Mouse (Mus musculus) limb, embryonic 10.5 days (tissue): ENCODE measurements at regions not wholly inside any gene's neighbourhood (a gene's known extent, or its start where the extent isn't known, plus 50 kb on each side); places are given as distances from the start of the nearest gene placed in this dataset.

Source experiments
- DNase-seq: peaks from one replicate; pipeline ENCODE4 v3.0.0-alpha.2; 2017; ENCODE audit warnings: low spot score
- H3K27ac ChIP-seq: fragments of 300-500 bp; sonication (generic); 2 replicates; pipeline ENCODE4 v1.5.1; 2016; ENCODE audit warnings: mild to moderate bottlenecking
- H3K27me3 ChIP-seq: fragments of 300-500 bp; sonication (generic); 2 replicates; pipeline ENCODE4 v1.6.1; 2016; ENCODE audit warnings: low read depth, mild to moderate bottlenecking; ENCODE audit not compliant: poor library complexity, severe bottlenecking
- H3K36me3 ChIP-seq: fragments of 300-500 bp; sonication (generic); 2 replicates; pipeline ENCODE4 v1.6.1; 2016; ENCODE audit warnings: mild to moderate bottlenecking, moderate library complexity
- H3K4me1 ChIP-seq: fragments of 300-500 bp; sonication (generic); 2 replicates; pipeline ENCODE4 v1.6.1; 2016
- H3K4me3 ChIP-seq: fragments of 300-500 bp; sonication (generic); 2 replicates; pipeline ENCODE4 v1.5.1; 2016; ENCODE audit warnings: mild to moderate bottlenecking, moderate library complexity
- H3K9me3 ChIP-seq: fragments of 300-500 bp; sonication (generic); replicated peaks from 2 replicates; pipeline ENCODE4 v1.6.1; 2016; ENCODE audit warnings: mild to moderate bottlenecking
- WGBS: fragments of 180-500 bp; shearing (Covaris S2); methylation state at CpG from one replicate; pipeline ENCODE4 v1.1.7; 2016; 5-methylcytosine and 5-hydroxymethylcytosine counted together

- Histone ChIP-seq H3K27me3 (no peaks in the 10 kb centered on the region), H3K4me1 (peaks cover 23% of the 10 kb centered on the region), H3K27ac (peak overlapping the region; percentile 75), H3K4me3 (no peak overlapping the region), H3K9me3 (no peaks in the 10 kb centered on the region), H3K36me3 (no peaks in the 10 kb centered on the region)
- WGBS: 35% methylated on average over 15 of the region's 15 CpGs
- peak; percentile 52 for DNase-seq
These were observed 648.5 kb downstream of the Epha4 start for GRCm38 (mm10) chr1:76866304-76866968.

- Histone ChIP-seq H3K4me1 (peaks cover 19% of the 10 kb centered on the region), H3K9me3 (no peaks in the 10 kb centered on the region), H3K4me3 (no peak overlapping the region), H3K27ac (no peak overlapping the region; the same call in 1 of the 2 replicates), H3K36me3 (no peaks in the 10 kb centered on the region), H3K27me3 (no peaks in the 10 kb centered on the region)
- DNase-seq: no peak
- 89% methylated on average over 4 of the region's 4 CpGs for WGBS
These were observed 641.7 kb downstream of the Epha4 start for GRCm38 (mm10) chr1:76873207-76873606.

- H3K36me3 ChIP-seq: no peaks in the 10 kb centered on the region
- 75% methylated on average over 6 of the region's 6 CpGs for WGBS
- DNase-seq: no peak
These were observed 634.6 kb downstream of the Epha4 start for GRCm38 (mm10) chr1:76880111-76880782.

GRCm38 (mm10) chr1:76880783-76881145 is 634.1 kb downstream of the Epha4 start:
- Histone ChIP-seq H3K4me1 (peaks cover 6% of the 10 kb centered on the region; the same call in 1 of the 2 replicates), H3K36me3 (no peaks in the 10 kb centered on the region), H3K27me3 (no peaks in the 10 kb centered on the region), H3K4me3 (no peak overlapping the region), H3K9me3 (no peaks in the 10 kb centered on the region), H3K27ac (no peak overlapping the region)
- WGBS: 44% methylated on average over 4 of the region's 4 CpGs
- no peak for DNase-seq

More at GRCm38 (mm10) chr1:76880111-76880782, 634.6 kb downstream of the Epha4 start:
- Histone ChIP-seq H3K4me3 (no peak overlapping the region), H3K27me3 (no peaks in the 10 kb centered on the region), H3K9me3 (no peaks in the 10 kb centered on the region), H3K27ac (no peak overlapping the region), H3K4me1 (peaks cover 6% of the 10 kb centered on the region; the same call in 1 of the 2 replicates)

- no peaks in the 10 kb centered on the region for H3K9me3 ChIP-seq
- H3K27me3 ChIP-seq: no peaks in the 10 kb centered on the region
- peak; percentile 54 for DNase-seq
- peak overlapping the region; percentile 8; the same call in 1 of the 2 replicates for H3K4me3 ChIP-seq
- peaks cover 33% of the 10 kb centered on the region for H3K4me1 ChIP-seq
- peak overlapping the region; percentile 84 for H3K27ac ChIP-seq
- WGBS: 42% methylated on average over 17 of the region's 17 CpGs
- H3K36me3 ChIP-seq: no peaks in the 10 kb centered on the region
These were observed 618.6 kb downstream of the Epha4 start for GRCm38 (mm10) chr1:76896152-76896864.

GRCm38 (mm10) chr1:76897431-76897830 is 617.5 kb downstream of the Epha4 start:
- 70% methylated on average over 7 of the region's 7 CpGs for WGBS
- DNase-seq: no peak

GRCm38 (mm10) chr1:76911472-76911871 is 603.4 kb downstream of the Epha4 start:
- 92% methylated on average over 3 of the region's 3 CpGs for WGBS
- peaks cover 26% of the 10 kb centered on the region for H3K4me1 ChIP-seq
- H3K27me3 ChIP-seq: no peaks in the 10 kb centered on the region
- no peaks in the 10 kb centered on the region for H3K9me3 ChIP-seq
- H3K27ac ChIP-seq: no peak overlapping the region
- H3K4me3 ChIP-seq: no peak overlapping the region
- H3K36me3 ChIP-seq: no peaks in the 10 kb centered on the region
- DNase-seq: no peak

More at GRCm38 (mm10) chr1:76897431-76897830, 617.5 kb downstream of the Epha4 start:
- Histone ChIP-seq H3K4me1 (peaks cover 33% of the 10 kb centered on the region), H3K4me3 (no peak overlapping the region), H3K27ac (peak overlapping the region; percentile 84), H3K36me3 (no peaks in the 10 kb centered on the region), H3K9me3 (no peaks in the 10 kb centered on the region), H3K27me3 (no peaks in the 10 kb centered on the region)

GRCm38 (mm10) chr1:76919541-76919940 is 595.3 kb downstream of the Epha4 start:
- Histone ChIP-seq H3K4me3 (no peak overlapping the region), H3K27me3 (no peaks in the 10 kb centered on the region), H3K9me3 (no peaks in the 10 kb centered on the region), H3K27ac (no peak overlapping the region), H3K4me1 (peaks cover 7% of the 10 kb centered on the region; the same call in 1 of the 2 replicates), H3K36me3 (no peaks in the 10 kb centered on the region)
- 28% methylated on average over 2 of the region's 2 CpGs for WGBS
- DNase-seq: no peak

- no peaks in the 10 kb centered on the region for H3K27me3 ChIP-seq
These were observed 594.3 kb downstream of the Epha4 start for GRCm38 (mm10) chr1:76920634-76921033.

GRCm38 (mm10) chr1:76927041-76927440 is 587.8 kb downstream of the Epha4 start:
- H3K27me3 ChIP-seq: no peaks in the 10 kb centered on the region
- 93% methylated on average over 5 of the region's 5 CpGs for WGBS
- H3K4me3 ChIP-seq: no peak overlapping the region
- H3K4me1 ChIP-seq: peaks cover 5% of the 10 kb centered on the region; the same call in 1 of the 2 replicates
- H3K27ac ChIP-seq: no peak overlapping the region
- no peak for DNase-seq
- no peaks in the 10 kb centered on the region for H3K9me3 ChIP-seq
- no peaks in the 10 kb centered on the region for H3K36me3 ChIP-seq

More at GRCm38 (mm10) chr1:76920634-76921033, 594.3 kb downstream of the Epha4 start:
- Histone ChIP-seq H3K4me3 (no peak overlapping the region), H3K4me1 (peaks cover 7% of the 10 kb centered on the region; the same call in 1 of the 2 replicates), H3K36me3 (no peaks in the 10 kb centered on the region), H3K9me3 (no peaks in the 10 kb centered on the region), H3K27ac (no peak overlapping the region)
- DNase-seq: no peak

GRCm38 (mm10) chr1:76928035-76928434 is 586.9 kb downstream of the Epha4 start:
- no peaks in the 10 kb centered on the region for H3K27me3 ChIP-seq
- H3K4me3 ChIP-seq: no peak overlapping the region
- no peak for DNase-seq
- no peak overlapping the region for H3K27ac ChIP-seq
- WGBS: 92% methylated on average over 2 of the region's 2 CpGs
- peaks cover 5% of the 10 kb centered on the region; the same call in 1 of the 2 replicates for H3K4me1 ChIP-seq
- H3K36me3 ChIP-seq: no peaks in the 10 kb centered on the region
- no peaks in the 10 kb centered on the region for H3K9me3 ChIP-seq

GRCm38 (mm10) chr1:76933460-76933859 is 581.4 kb downstream of the Epha4 start:
- Histone ChIP-seq H3K9me3 (no peaks in the 10 kb centered on the region), H3K36me3 (no peaks in the 10 kb centered on the region), H3K27ac (no peak overlapping the region), H3K4me1 (no peaks in the 10 kb centered on the region), H3K27me3 (no peaks in the 10 kb centered on the region), H3K4me3 (no peak overlapping the region)
- WGBS: 83% methylated on average over 4 of the region's 4 CpGs
- no peak for DNase-seq

- Histone ChIP-seq H3K36me3 (no peaks in the 10 kb centered on the region), H3K4me1 (no peaks in the 10 kb centered on the region), H3K27ac (no peak overlapping the region), H3K27me3 (no peaks in the 10 kb centered on the region), H3K4me3 (no peak overlapping the region), H3K9me3 (no peaks in the 10 kb centered on the region)
- no peak for DNase-seq
- 45% methylated on average over 3 of the region's 3 CpGs for WGBS
These were observed 572.2 kb downstream of the Epha4 start for GRCm38 (mm10) chr1:76942730-76943129.
